Mouse (Mus musculus) right cerebral cortex, postnatal 14 days (tissue): Measurements from ENCODE around the gene Gm9922.
A peak's percentile ranks its signal among the peaks of the same experiment; 100 is the strongest.

Source experiments
- DNase-seq: peaks from one replicate; pipeline ENCODE4 v3.0.0; 2022

Gm9922 gene

GRCm38 (mm10) chr14:101729237-101729971, at the start of gene Gm9922, which contains the start of gene Lmo7:
TSS of gene Gm9922 (minus strand) at chr14:101729814.
TSS of gene Lmo7 (plus strand) at chr14:101729957.
- DNase-seq, result peak; percentile 18

GRCm38 (mm10) chr14:101778426-101778825, 48.8 kb upstream of the Gm9922 start:
- no peak for DNase-seq

GRCm38 (mm10) chr14:101777129-101777493, 47.5 kb upstream of the Gm9922 start:
- no peak for DNase-seq

- DNase-seq, result no peak
Measured at GRCm38 (mm10) chr14:101776296-101777128, 46.9 kb upstream of the Gm9922 start.

GRCm38 (mm10) chr14:101774631-101775030, 45.0 kb upstream of the Gm9922 start:
- DNase-seq, result peak; percentile 16

GRCm38 (mm10) chr14:101771756-101772155, 42.1 kb upstream of the Gm9922 start:
- DNase-seq, result no peak

GRCm38 (mm10) chr14:101771336-101771735, 41.7 kb upstream of the Gm9922 start:
- DNase-seq, result no peak

- DNase-seq, result no peak
Measured at GRCm38 (mm10) chr14:101763762-101764295, 34.2 kb upstream of the Gm9922 start.

- no peak for DNase-seq
Measured at GRCm38 (mm10) chr14:101762267-101762666, 32.7 kb upstream of the Gm9922 start.

- DNase-seq, result no peak
Measured at GRCm38 (mm10) chr14:101755425-101755824, 25.8 kb upstream of the Gm9922 start.

- DNase-seq, result no peak
Measured at GRCm38 (mm10) chr14:101750910-101751309, 21.3 kb upstream of the Gm9922 start.

GRCm38 (mm10) chr14:101748436-101748835, 18.8 kb upstream of the Gm9922 start:
- no peak for DNase-seq

- DNase-seq, result no peak
Measured at GRCm38 (mm10) chr14:101747811-101748210, 18.2 kb upstream of the Gm9922 start.

GRCm38 (mm10) chr14:101746635-101747034, 17.0 kb upstream of the Gm9922 start:
- DNase-seq, result no peak

- DNase-seq, result no peak
Measured at GRCm38 (mm10) chr14:101737501-101737900, 7.9 kb upstream of the Gm9922 start.

GRCm38 (mm10) chr14:101733542-101734303, 4.1 kb upstream of the Gm9922 start:
- no peak for DNase-seq

- no peak for DNase-seq
Measured at GRCm38 (mm10) chr14:101729972-101730692, 518 bp upstream of the Gm9922 start.

- DNase-seq, result no peak
Measured at GRCm38 (mm10) chr14:101714414-101714813, 15.2 kb downstream of the Gm9922 start.

GRCm38 (mm10) chr14:101707088-101707487, 22.5 kb downstream of the Gm9922 start:
- DNase-seq, result no peak

GRCm38 (mm10) chr14:101704479-101704878, 25.1 kb downstream of the Gm9922 start:
- no peak for DNase-seq

GRCm38 (mm10) chr14:101688406-101688805, 41.2 kb downstream of the Gm9922 start:
- DNase-seq, result no peak

GRCm38 (mm10) chr14:101687696-101688095, 41.9 kb downstream of the Gm9922 start:
- no peak for DNase-seq
